Mouse (Mus musculus) brain, embryonic 14.5 days (tissue): ENCODE measurements around the gene Chd9.

ENCODE experiments used
- CTCF ChIP-seq: fragments of 200-500 bp; IDR thresholded peaks from 2 replicates; pipeline ENCODE4 v1.5.1; 2012; ENCODE audit warnings: inconsistent platforms, mild to moderate bottlenecking, moderate library complexity, borderline replicate concordance; ENCODE audit not compliant: insufficient read depth, insufficient read length; ENCODE audit errors: extremely low read depth
- POLR2A ChIP-seq: fragments of 200-500 bp; IDR thresholded peaks from 2 replicates; pipeline ENCODE4 v1.6.1; 2012; ENCODE audit warnings: mild to moderate bottlenecking, inconsistent platforms, borderline replicate concordance; ENCODE audit not compliant: poor library complexity, insufficient read depth, insufficient read length, severe bottlenecking; ENCODE audit errors: extremely low read depth

DNA sequence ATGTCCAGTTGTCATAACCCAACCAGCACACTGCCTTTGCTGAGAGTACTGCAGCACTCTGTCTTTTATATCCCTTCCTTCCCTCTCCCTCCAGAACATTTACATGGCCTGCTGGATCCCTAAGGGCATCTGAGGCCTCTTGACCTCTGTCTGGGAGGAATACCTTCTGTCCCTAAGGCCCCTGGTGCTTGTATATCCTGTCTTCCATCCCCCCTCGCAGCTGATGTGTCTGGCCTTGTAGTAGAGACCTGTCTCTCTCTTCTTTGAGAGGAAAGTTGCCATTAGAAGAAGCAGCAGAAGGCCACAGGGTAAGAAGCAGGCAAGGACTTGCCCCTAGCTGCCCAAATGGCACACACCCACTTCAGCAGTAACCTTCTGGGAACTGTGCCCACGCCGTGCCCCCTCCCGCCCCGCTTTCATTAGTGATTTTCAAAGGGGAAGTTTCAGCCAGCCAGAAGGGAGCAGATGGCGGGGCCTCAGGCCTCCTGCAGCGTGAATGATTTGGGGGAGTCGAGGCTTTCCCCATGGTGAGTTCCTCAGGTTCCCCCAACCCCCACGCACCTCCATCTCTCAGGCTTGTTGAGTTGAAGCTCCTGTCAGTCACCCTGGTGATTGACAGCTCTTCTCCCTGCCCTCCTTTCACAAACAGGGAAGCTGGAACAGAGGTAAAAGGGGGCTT, 33.3 kb downstream of the Chd9 start:
- TF ChIP-seq CTCF (no peak), POLR2A (no peak)
